Mouse (Mus musculus) ZHBTc4 (cell line): ENCODE measurements around the gene Serpinb9b.

Source experiments
- DNase-seq: peaks from one replicate; pipeline ENCODE4 v3.0.0-alpha.2; 2011; ENCODE audit warnings: low read depth, low spot score

Serpinb9b gene

DNA sequence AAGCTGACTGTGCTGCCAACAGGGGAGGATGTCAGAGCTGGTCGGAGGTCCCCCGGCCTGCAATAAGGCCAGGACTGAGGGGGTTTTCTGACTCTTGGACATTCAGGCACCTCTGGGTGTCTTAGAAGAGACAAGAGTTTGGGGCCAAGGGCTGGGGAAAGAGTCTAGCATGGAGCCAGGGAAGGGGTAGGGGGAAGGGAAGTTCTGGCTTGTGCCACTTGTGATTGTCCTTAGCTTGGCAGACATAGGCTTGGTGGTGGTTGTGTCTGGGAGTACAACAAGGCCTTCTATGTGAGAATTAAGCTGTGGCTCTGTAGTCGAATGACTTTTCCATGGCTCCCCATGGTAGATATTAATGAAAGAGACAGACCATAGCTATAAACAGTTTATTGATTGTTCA is 16.3 kb downstream of the Serpinb9b start:
- DNase-seq: no peak

DNA sequence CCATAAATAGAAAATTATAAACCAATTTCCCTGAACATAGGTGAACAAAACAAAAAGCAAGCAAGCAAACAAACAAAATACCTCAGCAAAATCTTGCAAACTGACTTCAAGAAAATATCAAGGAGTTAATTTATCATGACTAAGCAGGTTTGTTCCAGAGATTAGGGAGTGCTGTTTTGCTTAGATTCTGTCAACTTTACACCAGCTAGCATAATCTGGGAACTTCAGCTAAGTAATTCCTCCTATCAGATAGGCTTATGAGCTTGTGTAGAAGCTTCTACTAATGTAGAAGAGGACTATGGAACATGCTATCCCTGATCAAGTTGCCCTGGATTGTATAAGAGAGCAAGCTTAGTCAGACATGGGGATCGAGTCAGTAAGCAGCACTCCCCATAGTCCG is 20.0 kb downstream of the Serpinb9b start:
- no peak for DNase-seq

DNA sequence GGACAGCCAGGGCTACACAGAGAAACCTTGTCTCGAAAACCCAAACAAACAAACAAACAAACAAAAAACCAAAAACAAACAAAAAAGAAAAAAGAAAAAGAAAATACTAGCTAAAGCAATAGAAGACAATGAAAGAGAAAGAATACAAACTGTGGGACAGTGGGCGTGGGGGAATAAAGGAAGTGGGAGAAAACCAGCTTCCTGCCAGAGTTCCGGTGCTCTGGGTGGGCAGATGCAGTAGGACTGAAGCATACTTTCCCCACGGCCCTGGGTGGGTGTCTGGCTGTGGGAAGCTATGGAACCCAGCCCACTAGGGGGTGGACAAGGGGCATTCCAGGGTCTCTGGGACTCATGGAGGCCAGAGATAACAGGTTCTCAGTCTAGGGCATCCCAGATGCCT is 21.0 kb downstream of the Serpinb9b start:
- DNase-seq: no peak

DNA sequence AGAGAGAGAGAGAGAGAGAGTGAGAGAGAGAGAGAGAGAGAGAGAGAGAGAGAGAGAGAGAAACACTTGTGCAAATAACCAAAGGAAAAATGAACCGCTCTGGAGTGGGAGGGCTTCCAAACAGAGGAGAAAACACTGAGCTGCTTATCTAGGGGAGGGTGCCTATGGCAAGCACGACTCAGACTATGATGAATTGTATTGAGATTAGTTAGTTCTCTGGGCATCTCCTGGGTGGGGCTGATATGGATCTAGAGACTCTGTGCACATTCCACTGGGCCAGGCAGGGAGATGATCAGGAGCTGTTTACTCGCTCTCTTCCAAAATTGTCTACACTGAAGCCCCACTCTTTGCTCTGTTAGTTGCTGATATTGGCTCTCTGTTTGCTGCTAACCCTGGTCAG is 24.5 kb downstream of the Serpinb9b start:
- no peak for DNase-seq

DNA sequence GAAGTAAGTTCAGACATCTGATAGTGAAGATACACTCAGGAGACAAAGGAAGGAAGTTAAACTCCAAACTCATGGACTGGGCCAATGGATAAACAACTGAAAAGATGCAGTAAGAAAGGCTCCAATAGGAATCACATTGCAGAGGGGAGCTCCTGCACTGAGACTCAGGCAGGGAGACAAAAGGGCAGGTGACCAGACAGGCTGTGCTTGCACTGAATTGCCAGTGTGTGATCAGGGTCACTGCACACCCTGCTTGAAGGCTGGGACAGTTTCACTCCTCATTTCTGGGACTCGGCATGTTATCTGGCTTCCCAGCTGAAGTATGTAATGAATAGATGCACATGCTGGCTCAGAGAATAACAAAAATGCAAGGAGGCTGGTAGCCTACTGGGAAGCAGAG is 35.8 kb downstream of the Serpinb9b start:
- DNase-seq: no peak

DNA sequence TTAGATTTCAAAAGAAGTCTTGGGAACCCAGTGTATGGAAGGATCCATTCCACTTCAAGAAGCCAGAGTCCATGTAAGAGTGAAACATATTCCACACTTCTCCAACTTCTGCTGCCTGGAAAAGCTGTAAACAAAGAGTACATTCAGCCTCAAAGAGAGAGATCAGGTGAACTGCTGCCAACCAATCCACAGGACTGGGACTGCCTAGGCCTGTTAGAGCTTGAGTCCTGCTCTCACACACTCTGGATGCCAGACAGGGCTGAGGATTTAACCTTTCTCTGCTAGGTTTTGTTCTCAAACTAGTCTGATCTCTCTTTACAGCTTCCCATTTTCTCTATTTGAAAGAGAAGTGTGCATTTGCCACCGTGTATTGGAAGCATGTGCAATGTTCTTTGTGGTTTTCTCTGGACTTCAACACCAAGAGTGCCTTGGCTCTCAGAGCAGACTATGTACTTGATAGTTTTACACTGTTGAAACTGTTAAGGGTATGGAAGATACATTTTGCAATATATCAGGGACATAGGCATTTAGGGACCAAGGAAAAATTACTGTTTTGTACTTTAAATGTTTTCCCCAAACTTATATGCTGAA is 40.3 kb downstream of the Serpinb9b start:
- DNase-seq: no peak

DNA sequence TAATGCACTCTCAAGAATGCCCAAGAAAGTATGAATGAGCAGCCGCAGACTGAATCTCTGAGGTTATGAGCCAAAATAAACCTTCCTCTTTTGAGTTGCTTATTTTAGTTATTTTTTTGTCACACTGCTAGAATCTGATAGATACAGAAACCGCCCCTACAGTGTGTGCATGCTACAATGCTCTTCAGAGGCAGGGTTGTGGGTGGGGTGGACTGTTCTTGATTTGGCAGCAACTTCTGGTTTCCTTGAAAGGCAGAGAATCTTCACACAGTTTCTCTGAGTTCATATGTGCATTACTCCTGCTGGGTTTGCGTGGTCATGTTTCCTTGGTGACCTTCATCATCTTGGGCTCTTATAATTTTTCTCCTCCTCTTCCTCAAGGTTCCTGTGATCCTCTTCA is 40.9 kb downstream of the Serpinb9b start:
- no peak for DNase-seq

DNA sequence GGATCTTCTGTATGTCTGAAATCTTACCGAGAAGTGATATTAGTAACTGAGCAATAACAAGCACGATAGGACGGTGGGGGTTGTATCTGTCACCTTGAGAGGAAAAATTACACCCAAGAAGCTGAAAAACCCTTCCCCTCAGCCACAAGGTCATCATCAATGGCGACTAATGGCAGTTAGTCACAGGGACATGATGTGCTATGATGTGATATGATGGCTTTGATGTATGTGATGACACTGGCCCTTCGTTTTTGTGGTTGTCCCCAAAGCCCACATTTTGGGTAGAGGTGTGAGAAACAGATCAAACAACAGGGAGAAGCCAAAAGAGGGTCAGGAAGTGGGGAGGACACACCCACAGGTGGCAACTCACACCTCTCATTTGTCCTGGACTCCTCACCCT is 44.6 kb downstream of the Serpinb9b start:
- no peak for DNase-seq

DNA sequence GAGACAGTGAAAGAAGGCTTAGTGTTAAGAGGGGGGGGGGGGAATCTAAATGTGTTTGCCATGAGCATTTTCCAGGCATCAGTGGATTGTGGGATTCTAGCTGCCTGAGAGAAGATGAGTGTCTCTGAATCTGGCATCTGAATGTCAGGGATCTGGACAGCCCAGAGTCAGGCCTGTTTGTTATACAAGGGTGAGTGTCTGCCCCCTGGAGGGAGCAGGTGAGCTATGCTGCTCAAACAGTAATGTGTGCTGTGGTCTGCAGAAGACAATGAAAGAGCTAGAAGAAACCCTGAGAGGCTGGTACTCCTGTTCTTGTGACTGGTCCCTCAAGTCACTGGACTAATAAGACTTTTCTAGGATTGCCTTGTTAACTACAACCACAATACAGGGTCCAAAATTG is 46.8 kb downstream of the Serpinb9b start:
- peak; percentile 78 for DNase-seq

DNA sequence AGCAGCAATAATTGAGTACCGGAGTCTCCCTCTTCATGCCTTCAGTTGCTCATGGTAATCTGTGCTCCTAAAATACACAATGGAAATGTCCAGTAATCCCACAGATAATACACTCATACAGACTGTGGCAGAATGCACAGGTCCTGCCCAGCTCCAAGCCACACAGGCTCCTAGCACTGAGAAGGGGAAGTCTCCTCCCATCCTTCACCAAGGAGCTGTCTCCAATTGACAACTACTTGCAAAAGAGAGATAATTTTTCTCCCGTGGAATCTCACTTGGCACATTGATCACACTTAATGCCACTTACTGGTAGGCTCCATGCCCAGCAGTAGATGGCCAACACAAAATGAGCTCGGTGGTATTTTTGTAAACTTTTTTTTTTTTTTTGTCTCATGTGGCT is 49.0 kb downstream of the Serpinb9b start:
- no peak for DNase-seq

DNA sequence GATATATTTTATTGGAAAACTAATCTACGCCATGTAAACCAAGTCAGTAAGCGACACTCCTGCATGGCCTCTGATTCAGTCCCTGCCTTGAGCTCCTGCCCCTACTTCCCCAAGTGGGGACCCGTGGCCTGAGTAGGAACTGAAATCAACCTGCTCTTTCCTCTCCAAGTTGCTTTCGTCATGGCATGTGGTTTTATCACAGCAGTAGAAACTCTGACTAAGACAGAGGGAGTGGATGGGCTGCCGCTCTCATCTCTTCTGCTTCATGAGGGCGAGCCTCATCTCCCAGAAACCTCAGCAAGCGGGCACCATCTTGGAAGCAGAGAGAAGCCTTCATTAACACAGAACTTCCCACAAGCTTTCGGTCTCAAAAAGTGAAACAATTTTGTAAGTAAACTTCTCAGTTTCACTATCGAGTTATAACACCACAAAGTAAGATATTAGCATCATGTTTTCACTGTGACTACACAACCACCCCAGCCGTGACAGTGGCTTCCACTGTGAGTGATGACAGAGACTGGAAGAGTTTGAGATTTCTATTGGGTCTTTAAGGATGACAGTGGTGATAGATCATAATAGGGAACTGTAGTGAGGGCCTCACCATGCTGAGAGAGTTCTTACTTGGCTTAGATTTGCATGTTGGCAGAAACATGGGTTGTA is 49.9 kb downstream of the Serpinb9b start:
- DNase-seq: no peak

DNA sequence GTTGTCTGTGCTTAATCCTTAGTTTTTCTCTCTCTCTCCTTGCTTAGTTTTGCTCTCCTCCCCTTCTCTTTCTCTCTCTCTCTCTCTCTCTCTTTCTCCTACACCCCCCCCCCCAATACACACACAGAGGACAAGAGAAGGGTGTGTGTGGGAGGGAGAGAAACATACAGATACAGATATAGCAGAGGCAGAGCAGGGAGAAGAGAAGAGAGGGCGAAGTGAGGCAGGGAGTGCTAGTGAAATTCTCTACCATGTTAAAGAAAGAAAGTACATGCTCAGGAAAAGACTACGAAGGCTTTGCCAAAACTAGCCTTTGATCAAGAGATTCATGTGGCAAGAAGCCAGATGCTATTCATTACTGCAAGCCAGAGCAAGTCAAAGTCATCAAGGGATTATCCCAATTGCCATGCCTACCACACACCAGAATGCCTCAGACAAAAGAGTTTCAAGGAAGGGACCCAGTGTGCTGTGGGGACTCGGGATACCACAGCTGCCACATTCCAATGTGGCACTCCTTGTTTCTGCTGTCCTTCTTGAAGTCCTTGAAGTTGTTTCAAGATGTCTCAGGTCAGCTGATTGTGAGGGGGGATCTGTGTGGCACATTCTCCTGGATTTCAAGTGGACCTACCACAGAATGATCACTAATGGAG is 51.0 kb downstream of the Serpinb9b start, which contains the start of gene Serpinb1b:
Serpinb1b (plus strand) TSS at position 520 of the 650 bp plus-strand sequence.
- DNase-seq: peak; percentile 87

DNA sequence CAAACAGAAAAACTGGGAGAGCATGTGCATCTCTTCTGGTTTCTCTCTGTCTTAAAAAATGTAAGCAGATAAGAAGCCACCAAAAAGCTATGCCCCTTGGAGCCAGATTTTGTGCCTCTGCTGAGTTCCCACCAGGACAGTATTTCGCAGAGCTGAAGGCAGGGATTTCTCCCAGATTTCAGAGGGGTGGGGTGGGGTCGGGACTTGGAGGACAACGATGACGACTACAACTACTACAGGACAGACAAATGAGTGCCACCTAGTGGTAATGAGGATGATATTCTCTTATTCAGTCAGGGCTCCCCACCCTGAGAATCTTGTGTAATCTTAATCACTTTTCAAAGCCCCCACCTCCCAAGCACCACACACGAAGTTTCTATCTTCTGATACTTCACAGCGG is 52.2 kb downstream of the Serpinb9b start:
- peak; percentile 75 for DNase-seq

DNA sequence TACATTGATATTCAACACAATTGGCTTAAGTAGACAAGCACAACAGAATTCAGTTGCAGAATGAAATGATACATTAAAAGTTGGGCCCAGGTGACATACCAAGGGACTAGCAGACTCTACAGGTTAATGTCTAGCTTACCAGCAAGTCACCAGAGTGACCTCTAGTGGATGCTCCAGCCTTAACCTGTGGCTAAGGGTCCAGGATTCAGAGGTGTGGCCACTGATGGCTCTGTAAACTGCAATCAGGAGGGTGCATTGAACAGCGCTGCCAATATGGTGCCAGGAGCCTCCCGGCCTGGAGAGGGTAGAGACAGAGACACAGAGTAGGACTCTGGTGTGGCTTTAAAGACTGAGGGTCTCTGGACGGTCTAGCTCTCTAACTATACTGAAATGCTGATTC is 53.1 kb downstream of the Serpinb9b start:
- DNase-seq: peak; percentile 78

DNA sequence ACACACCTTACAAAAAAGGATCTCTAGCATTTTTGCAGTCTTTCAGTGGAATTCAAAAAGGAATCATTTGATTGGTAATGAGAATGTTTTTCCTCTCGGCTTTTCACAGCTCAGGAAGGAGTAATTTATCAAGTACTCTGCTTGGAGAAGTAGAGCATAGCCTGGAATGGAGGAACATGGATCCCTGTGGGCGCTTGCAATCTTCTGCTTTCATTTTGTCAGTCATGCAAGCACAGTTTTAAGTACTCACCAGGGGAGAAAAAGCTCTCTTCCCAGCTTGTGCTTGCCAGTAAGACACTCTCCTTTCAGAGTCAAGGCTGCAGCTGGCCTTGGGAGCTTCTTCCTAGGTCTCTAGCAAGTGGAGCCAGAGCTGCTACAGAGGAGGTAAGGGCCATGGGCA is 56.6 kb downstream of the Serpinb9b start:
- no peak for DNase-seq

DNA sequence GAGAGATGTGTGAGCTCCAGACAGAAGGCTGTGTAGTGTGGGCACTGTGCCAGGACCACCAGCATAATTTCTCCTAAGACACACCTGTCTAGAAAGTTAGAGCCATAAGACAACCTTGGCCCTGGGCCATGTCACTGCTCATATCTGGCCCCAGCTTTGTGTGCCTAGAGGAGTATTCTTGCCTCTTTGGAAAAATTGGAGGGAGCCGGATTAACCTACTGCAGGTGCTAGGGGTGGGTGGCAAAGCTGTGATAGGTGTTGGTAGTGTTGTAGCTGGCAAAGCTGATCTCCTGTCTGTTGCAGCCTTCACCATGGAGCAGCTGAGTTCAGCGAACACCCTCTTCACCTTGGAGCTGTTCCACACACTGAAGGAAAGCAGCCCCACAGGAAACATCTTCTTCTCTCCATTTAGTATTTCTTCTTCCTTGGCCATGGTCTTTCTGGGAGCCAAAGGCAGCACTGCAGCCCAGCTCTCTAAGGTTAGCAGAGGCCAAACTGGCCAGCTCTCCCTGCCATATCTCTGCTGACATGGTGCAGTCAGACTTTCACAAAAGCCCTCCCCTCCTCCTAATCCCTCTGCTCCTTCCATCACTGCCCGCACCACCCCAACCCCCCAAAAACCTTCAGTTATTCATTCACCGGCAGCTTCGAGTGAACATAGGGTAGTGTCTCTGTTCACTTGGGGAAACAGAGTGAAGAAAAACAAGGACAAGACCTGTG is 57.9 kb downstream of the Serpinb9b start:
- no peak for DNase-seq

DNA sequence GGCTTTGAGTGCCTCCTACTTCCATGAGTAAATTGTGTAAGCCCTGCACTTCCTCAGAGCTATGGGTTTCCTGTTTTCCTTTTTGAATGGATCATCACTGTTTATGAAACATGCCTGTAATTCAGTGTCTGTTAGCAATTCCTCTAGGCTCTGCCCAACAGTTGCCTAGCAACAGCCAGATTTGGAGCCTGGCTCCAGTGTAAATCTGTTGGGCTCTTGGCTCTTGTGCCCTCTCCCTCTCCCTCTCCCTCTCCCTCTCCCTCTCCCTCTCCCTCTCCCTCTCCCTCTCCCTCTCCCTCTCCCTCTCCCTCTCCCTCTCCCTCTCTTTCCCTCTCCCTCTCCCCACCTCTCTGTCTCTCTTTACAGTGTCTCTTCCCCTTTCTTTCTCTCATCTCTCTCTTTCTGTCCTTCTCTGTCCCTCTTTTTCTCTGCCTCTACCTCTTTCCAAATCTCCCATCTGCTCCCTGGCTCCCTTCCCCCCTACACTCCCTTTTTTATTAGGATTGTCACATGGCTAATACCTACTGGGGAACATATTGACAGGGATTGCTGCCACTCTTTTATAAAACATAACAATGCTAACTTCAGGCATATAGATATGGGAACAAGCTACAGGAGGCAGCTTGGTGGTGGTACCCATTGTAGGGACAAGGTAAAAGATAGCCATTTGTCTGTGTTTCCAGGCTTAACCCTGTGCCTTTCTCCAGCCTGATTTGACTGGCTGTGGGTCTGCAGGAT is 58.6 kb downstream of the Serpinb9b start:
- DNase-seq: peak; percentile 35

DNA sequence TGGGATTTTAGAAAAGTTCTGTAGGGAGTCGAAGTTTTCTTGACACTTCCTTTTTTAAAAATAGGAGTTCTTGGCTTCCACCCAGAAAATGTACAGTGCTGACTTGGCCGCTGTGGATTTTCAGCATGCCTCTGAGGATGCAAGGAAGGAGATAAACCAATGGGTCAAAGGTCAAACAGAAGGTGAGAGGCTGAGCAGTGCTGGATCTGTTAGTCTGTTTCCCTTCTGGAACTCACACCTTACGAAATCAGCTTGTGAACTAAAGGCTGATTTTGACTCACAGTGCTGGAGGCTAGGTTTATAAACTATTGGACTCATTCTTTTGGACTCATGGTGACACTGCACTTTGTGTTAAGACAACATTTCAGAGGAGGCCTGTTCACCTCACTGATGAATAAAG is 62.4 kb downstream of the Serpinb9b start:
- DNase-seq: peak; percentile 70

DNA sequence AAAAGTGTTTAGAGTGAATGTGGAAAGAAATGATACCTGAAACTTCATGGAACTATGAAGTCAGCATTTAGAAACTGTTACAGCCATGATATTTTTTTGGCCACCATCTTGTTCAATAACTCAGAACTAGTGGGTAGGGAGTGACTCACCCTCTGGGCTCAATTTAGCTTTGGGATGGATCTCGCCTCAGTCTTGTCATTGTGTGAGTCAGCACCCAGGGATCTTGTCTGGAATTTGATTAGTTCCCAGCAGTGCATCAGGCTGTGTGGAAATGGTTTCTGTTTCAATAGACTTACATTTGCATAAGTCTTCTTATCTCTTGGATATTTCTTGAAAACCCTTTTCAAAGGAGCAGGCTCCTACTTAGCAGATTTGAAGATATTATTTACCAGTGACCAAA is 63.3 kb downstream of the Serpinb9b start:
- DNase-seq: peak; percentile 53

DNA sequence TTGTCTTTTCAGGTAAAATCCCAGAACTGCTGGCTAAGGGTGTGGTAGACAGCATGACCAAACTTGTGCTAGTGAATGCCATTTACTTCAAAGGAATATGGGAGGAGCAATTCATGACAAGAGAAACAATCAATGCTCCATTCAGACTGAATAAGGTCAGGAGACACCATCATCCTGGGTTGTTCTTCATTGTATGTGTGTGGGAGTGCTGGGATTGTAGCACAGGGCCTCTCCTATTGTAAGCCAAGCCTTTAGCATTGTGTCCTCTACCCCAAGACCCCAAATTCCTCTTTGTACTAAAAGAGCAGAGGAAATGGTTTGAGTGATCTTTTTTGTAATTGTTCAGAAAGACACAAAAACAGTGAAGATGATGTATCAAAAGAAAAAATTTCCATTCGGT is 64.1 kb downstream of the Serpinb9b start:
- DNase-seq: peak; percentile 88
